Mouse (Mus musculus) ES-Bruce4 (cell line): ENCODE measurements at regions not wholly inside any gene's neighbourhood (a gene's known extent, or its start where the extent isn't known, plus 50 kb on each side); places are given as distances from the start of the nearest gene placed in this dataset.

Source experiments
- H3K27ac ChIP-seq: 2 replicates; pipeline ENCODE4 v1.5.1; 2012; ENCODE audit warnings: low read length, inconsistent platforms; ENCODE audit not compliant: insufficient read depth
- H3K27me3 ChIP-seq: 2 replicates; pipeline ENCODE4 v1.6.1; 2012; ENCODE audit warnings: mild to moderate bottlenecking, low read length, inconsistent platforms; ENCODE audit not compliant: control insufficient read depth, poor library complexity, insufficient read depth, severe bottlenecking
- H3K36me3 ChIP-seq: 2 replicates; pipeline ENCODE4 v1.6.1; 2012; ENCODE audit warnings: inconsistent platforms, mild to moderate bottlenecking, low read length, moderate library complexity; ENCODE audit not compliant: control insufficient read depth, poor library complexity, insufficient read depth, severe bottlenecking
- H3K4me1 ChIP-seq: one replicate; pipeline ENCODE4 v1.8.1; 2011; ENCODE audit warnings: low read length; ENCODE audit not compliant: control insufficient read depth, insufficient read depth
- H3K4me3 ChIP-seq: 2 replicates; pipeline ENCODE4 v1.5.1; 2011; ENCODE audit warnings: low read depth, mild to moderate bottlenecking, low read length
- H3K9ac ChIP-seq: 2 replicates; pipeline ENCODE4 v1.6.1; 2012; ENCODE audit warnings: low read depth, mild to moderate bottlenecking, inconsistent platforms; ENCODE audit not compliant: poor library complexity, severe bottlenecking
- H3K9me3 ChIP-seq: replicated peaks from 2 replicates; pipeline ENCODE4 v1.6.1; 2012; ENCODE audit warnings: mild to moderate bottlenecking, low read length, inconsistent platforms; ENCODE audit not compliant: control insufficient read depth, poor library complexity, insufficient read depth, severe bottlenecking
- CTCF ChIP-seq: IDR thresholded peaks from one replicate; pipeline ENCODE4 v1.8.1; 2011; ENCODE audit warnings: low read depth, low read length
- EP300 ChIP-seq: IDR thresholded peaks from 2 replicates; pipeline ENCODE4 v1.6.1; 2011; ENCODE audit warnings: low read depth, low read length; ENCODE audit not compliant: insufficient read depth
- POLR2A ChIP-seq: IDR thresholded peaks from one replicate; pipeline ENCODE4 v1.8.1; 2011; ENCODE audit warnings: low read length; ENCODE audit not compliant: insufficient read depth

GRCm38 (mm10) chr1:61418396-61418795 lies 220.2 kb upstream of the Pard3b start:
- H3K27me3 ChIP-seq: no peaks in the 10 kb centered on the region
- no peak overlapping the region for H3K9ac ChIP-seq
- TF ChIP-seq EP300 (no peak), POLR2A (no peak), CTCF (no peak)
- H3K4me1 ChIP-seq: no peaks in the 10 kb centered on the region
- H3K27ac ChIP-seq: no peak overlapping the region
- H3K9me3 ChIP-seq: no peaks in the 10 kb centered on the region
- no peak overlapping the region for H3K4me3 ChIP-seq
- no peaks in the 10 kb centered on the region for H3K36me3 ChIP-seq

DNA sequence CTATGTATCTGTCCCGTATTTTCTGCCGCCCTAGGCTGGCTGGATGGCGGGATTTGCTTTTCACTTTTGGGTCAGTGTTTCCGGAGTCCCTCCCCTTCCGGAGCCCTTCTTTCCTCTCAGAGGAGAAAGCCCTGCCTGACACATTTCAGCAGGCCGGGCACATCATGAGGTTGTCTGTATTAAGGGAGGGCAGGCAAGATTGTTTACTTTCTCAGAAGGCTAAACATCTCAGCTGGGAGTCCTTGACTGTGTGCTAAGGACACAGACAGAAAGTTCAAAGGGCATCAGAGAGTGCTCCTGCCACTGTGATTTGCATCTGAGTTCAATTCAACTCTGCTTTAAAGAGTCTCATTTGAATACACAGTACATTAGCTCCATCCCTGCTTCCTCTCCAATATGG lies 218.8 kb upstream of the Pard3b start:
- 0 out of 2 replicates have a peak overlapping the region, but pooled peaks have one; percentile 12 for H3K4me3 ChIP-seq
- no peaks in the 10 kb centered on the region for H3K27me3 ChIP-seq
- no peaks in the 10 kb centered on the region for H3K4me1 ChIP-seq
- TF ChIP-seq CTCF (no peak), EP300 (no peak), POLR2A (no peak)
- no peaks in the 10 kb centered on the region for H3K9me3 ChIP-seq
- no peaks in the 10 kb centered on the region for H3K36me3 ChIP-seq
- H3K9ac ChIP-seq: peak overlapping the region; percentile 72
- peak overlapping the region; percentile 56; the same call in 1 of the 2 replicates for H3K27ac ChIP-seq

DNA sequence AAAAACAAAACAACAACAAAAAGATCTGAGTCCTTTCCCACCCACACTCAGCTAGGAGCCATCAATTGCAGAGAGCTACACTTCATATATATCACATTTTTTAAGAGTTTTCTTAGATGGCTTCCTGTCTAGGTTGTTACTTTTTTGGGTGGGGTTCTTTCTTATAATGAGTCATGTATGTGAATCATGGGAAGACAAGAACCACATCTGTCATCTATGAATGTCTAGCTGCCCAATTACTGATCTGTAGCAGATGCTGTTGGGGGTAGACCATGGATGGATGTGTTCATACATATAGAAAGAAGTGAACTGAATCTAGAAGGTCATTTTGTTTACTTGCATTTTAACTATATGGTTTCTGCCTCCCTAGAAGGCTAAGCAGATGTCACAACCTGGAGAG lies 215.4 kb upstream of the Pard3b start:
- TF ChIP-seq EP300: no peak
- no peak for TF ChIP-seq POLR2A
- TF ChIP-seq CTCF: no peak
- no peak overlapping the region for H3K4me3 ChIP-seq
- H3K36me3 ChIP-seq: no peaks in the 10 kb centered on the region
- no peaks in the 10 kb centered on the region for H3K4me1 ChIP-seq
- no peaks in the 10 kb centered on the region for H3K9me3 ChIP-seq
- no peaks in the 10 kb centered on the region for H3K27me3 ChIP-seq
- no peak overlapping the region for H3K9ac ChIP-seq
- no peak overlapping the region for H3K27ac ChIP-seq

DNA sequence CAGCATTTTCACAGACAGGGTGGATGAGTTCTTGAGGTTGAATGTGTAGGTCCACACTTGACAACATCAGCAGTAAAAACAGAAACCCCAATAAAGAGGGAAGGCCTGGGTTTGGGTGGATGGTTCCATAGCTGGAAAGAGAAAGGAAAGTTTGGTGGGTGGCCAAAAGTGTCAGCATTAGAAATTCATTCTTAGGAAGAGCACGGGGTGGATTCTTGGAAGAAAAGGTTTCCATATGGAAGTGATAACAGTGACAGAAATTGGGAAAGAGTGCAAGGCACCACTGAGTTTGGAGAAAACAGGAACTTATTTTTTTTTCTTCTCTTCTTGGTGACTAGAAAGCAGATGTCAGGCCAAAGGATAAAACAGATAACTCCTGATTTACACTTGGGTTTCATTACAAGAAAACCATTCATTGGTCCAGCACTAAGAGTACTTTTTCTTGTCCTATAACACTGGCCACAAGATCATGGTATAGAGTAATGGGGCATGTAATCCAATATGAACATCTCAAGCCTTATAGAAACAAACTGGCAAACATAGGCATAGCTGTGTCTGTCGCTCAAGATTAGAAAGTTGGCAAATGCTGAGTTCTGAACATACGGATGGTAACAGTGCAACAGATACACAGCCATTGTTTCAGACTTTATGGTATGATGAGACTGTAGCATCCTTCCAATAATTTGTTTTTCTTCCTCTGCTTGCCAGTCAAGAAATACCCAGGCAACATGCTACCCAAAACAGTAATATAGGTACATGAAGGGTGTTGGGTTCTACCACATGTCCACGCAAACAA lies 209.7 kb upstream of the Pard3b start:
- Histone ChIP-seq H3K27me3 (no peaks in the 10 kb centered on the region), H3K4me3 (no peak overlapping the region), H3K9ac (no peak overlapping the region), H3K36me3 (no peaks in the 10 kb centered on the region), H3K4me1 (no peaks in the 10 kb centered on the region), H3K27ac (no peak overlapping the region), H3K9me3 (no peaks in the 10 kb centered on the region)
- no peak for TF ChIP-seq EP300
- no peak for TF ChIP-seq CTCF
- TF ChIP-seq POLR2A: no peak

GRCm38 (mm10) chr1:61437603-61438002 lies 201.0 kb upstream of the Pard3b start:
- TF ChIP-seq POLR2A (no peak), CTCF (no peak), EP300 (no peak)
- no peaks in the 10 kb centered on the region for H3K36me3 ChIP-seq
- no peak overlapping the region for H3K9ac ChIP-seq
- no peaks in the 10 kb centered on the region for H3K4me1 ChIP-seq
- H3K27me3 ChIP-seq: no peaks in the 10 kb centered on the region
- no peak overlapping the region for H3K27ac ChIP-seq
- H3K4me3 ChIP-seq: no peak overlapping the region
- H3K9me3 ChIP-seq: no peaks in the 10 kb centered on the region

- H3K4me3 ChIP-seq: no peak overlapping the region
Measured at GRCm38 (mm10) chr1:61461435-61461834, 177.2 kb upstream of the Pard3b start.

More at GRCm38 (mm10) chr1:61461435-61461834, 177.2 kb upstream of the Pard3b start:
- Histone ChIP-seq H3K4me1 (no peaks in the 10 kb centered on the region), H3K27ac (no peak overlapping the region), H3K36me3 (no peaks in the 10 kb centered on the region), H3K27me3 (no peaks in the 10 kb centered on the region), H3K9me3 (no peaks in the 10 kb centered on the region), H3K9ac (no peak overlapping the region)
- TF ChIP-seq CTCF: no peak
- no peak for TF ChIP-seq POLR2A
- no peak for TF ChIP-seq EP300
